Mouse (Mus musculus) liver, embryonic 14.5 days (tissue): ENCODE results near the gene Lrg1.

Experiments used
- CTCF ChIP-seq: IDR thresholded peaks from 2 replicates; pipeline ENCODE4 v1.5.1; 2016; ENCODE audit warnings: antibody characterized with exemption, low read depth, control low read depth
- EP300 ChIP-seq: IDR thresholded peaks from 2 replicates; pipeline ENCODE4 v1.6.1; 2016; ENCODE audit warnings: antibody characterized with exemption, low read depth

DNA sequence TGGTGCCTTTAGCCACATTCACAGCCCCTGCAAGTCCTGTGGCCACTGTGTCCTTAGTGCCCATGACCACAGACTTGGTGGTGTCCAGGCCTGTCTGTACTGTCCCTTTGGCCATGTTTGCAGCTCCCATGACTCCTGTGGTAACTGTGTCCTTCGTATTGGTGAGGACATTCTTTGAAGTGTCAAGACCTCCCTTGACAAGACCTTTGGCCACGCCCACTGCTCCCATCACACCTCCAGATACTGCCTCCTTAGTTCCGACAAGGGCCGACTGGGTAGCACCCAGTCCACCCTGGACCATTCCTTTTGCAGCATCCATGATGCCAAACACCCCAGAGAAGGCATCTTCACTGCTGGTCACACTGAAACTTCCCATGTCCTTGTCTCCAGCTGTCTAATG, 14.8 kb downstream of the Lrg1 start:
- TF ChIP-seq CTCF (no peak), EP300 (no peak)
